Mouse (Mus musculus) brain, embryonic 14.5 days (tissue): Measurements from ENCODE around the gene Dppa3.

Experiments used
- CTCF ChIP-seq: fragments of 200-500 bp; IDR thresholded peaks from 2 replicates; pipeline ENCODE4 v1.5.1; 2012; ENCODE audit warnings: inconsistent platforms, mild to moderate bottlenecking, moderate library complexity, borderline replicate concordance; ENCODE audit not compliant: insufficient read depth, insufficient read length; ENCODE audit errors: extremely low read depth
- POLR2A ChIP-seq: fragments of 200-500 bp; IDR thresholded peaks from 2 replicates; pipeline ENCODE4 v1.6.1; 2012; ENCODE audit warnings: mild to moderate bottlenecking, inconsistent platforms, borderline replicate concordance; ENCODE audit not compliant: poor library complexity, insufficient read depth, insufficient read length, severe bottlenecking; ENCODE audit errors: extremely low read depth

GRCm38 (mm10) chr6:122596608-122597007 is 29.6 kb upstream of the Dppa3 start:
- TF ChIP-seq POLR2A = no peak
- no peak for TF ChIP-seq CTCF
